Mouse (Mus musculus): ENCODE results near the gene Apol6. TPM values are rescaled to one million over a fixed set of nuclear protein-coding genes. Genes with fewer than 3 reads are reported as not detected.

Gene Apol6
- polyA plus RNA-seq, 1 experiment from 2014 or later, result not detected

- peak; percentile 48; the same call in 1 of the 2 replicates for ATAC-seq
- H3K27me3 ChIP-seq (ENCODE audit: control insufficient read depth, insufficient read depth, low read depth, low read length), result no peaks in the 10 kb centered on the region
- H3K9ac ChIP-seq (ENCODE audit: low read depth, low read length), result no peak overlapping the region
- no peak overlapping the region for H3K4me3 ChIP-seq (ENCODE audit: low read depth, low read length)
- WGBS, result 48% methylated on average over 5 of the region's 5 CpGs
- H3K9me3 ChIP-seq (replicated peaks; ENCODE audit: control insufficient read depth, low read length, poor library complexity, severe bottlenecking), result no peaks in the 10 kb centered on the region
- peaks cover 7% of the 10 kb centered on the region; the same call in 1 of the 2 replicates for H3K4me1 ChIP-seq (ENCODE audit: control insufficient read depth, insufficient read depth, low read length)
- H3K4me2 ChIP-seq (ENCODE audit: low read length), result no peak overlapping the region
- no peak overlapping the region for H3K27ac ChIP-seq (ENCODE audit: low read length)
- H3K36me3 ChIP-seq (ENCODE audit: control insufficient read depth, insufficient read depth, low read length), result no peaks in the 10 kb centered on the region
These were observed 18.5 kb upstream of the Apol6 start for GRCm38 (mm10) chr15:77025884-77026583.

- ATAC-seq, result no peak
- no peak overlapping the region for H3K27ac ChIP-seq (ENCODE audit: low read length)
- no peaks in the 10 kb centered on the region for H3K9me3 ChIP-seq (replicated peaks; ENCODE audit: control insufficient read depth, low read length, poor library complexity, severe bottlenecking)
- H3K4me3 ChIP-seq (ENCODE audit: low read depth, low read length), result no peak overlapping the region
- no peaks in the 10 kb centered on the region for H3K36me3 ChIP-seq (ENCODE audit: control insufficient read depth, insufficient read depth, low read length)
- H3K27me3 ChIP-seq (ENCODE audit: control insufficient read depth, insufficient read depth, low read depth, low read length), result no peaks in the 10 kb centered on the region
- no peak overlapping the region for H3K9ac ChIP-seq (ENCODE audit: low read depth, low read length)
- WGBS, result 95% methylated on average over 3 of the region's 3 CpGs
- H3K4me1 ChIP-seq (ENCODE audit: control insufficient read depth, insufficient read depth, low read length), result peaks cover 7% of the 10 kb centered on the region; the same call in 1 of the 2 replicates
- no peak overlapping the region for H3K4me2 ChIP-seq (ENCODE audit: low read length)
These were observed 17.4 kb upstream of the Apol6 start for GRCm38 (mm10) chr15:77027117-77027516.

DNA sequence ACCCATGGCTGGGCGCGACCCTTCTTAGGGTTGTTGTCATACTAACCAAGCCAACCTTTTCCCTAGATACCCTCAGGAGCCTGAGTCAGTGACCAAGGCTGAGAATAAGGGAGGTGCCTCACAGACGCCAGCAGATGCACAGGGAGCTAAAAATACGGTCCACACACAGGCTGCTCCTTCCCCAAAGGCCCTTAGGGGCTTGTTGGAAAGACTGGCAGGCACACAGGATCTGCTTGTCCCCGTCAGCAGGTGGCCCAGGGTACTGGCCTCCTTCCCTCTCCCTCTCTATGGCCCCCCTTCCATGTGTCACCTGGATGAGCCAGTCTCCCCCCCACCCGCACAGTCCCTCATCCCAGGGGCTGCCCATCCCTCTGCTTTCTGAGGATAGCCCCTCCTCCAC, 16.9 kb upstream of the Apol6 start:
- H3K9me3 ChIP-seq (replicated peaks; ENCODE audit: control insufficient read depth, low read length, poor library complexity, severe bottlenecking), result no peaks in the 10 kb centered on the region
- H3K4me3 ChIP-seq (ENCODE audit: low read depth, low read length), result no peak overlapping the region
- no peaks in the 10 kb centered on the region for H3K36me3 ChIP-seq (ENCODE audit: control insufficient read depth, insufficient read depth, low read length)
- H3K4me1 ChIP-seq (ENCODE audit: control insufficient read depth, insufficient read depth, low read length), result peaks cover 7% of the 10 kb centered on the region; the same call in 1 of the 2 replicates
- no peak overlapping the region for H3K27ac ChIP-seq (ENCODE audit: low read length)
- ATAC-seq, result no peak
- no peaks in the 10 kb centered on the region for H3K27me3 ChIP-seq (ENCODE audit: control insufficient read depth, insufficient read depth, low read depth, low read length)
- no peak overlapping the region for H3K4me2 ChIP-seq (ENCODE audit: low read length)
- no peak overlapping the region for H3K9ac ChIP-seq (ENCODE audit: low read depth, low read length)
- WGBS, result 78% methylated on average over 6 of the region's 6 CpGs

- Histone ChIP-seq H3K9ac (ENCODE audit: low read depth, low read length) (no peak overlapping the region), H3K27ac (ENCODE audit: low read length) (no peak overlapping the region)
- 30% methylated on average over 7 of the region's 7 CpGs for WGBS
These were observed 15.1 kb upstream of the Apol6 start for GRCm38 (mm10) chr15:77029331-77029991.

DNA sequence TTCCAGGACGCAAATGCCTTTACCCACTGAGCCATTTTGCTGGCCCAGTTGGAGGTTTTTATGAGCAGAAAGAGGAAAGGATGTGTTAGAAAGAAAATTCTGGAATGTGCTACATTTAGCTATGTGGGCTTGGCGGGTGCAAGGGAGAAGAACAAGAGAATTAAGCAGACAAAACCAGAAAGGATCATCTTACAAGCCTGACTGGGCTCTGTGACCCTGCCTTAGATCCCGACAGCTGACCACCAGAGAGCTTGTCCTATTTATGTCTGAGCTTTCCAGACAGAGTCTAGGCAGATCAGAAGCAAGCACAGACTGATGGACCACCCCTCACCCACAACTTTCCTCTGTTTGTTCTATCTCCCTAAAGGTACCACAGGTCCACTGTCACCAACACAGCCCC, 13.3 kb upstream of the Apol6 start:
- H3K9ac ChIP-seq (ENCODE audit: low read depth, low read length), result no peak overlapping the region
- 56% methylated on average over 3 of the region's 3 CpGs for WGBS
- H3K4me3 ChIP-seq (ENCODE audit: low read depth, low read length), result no peak overlapping the region
- no peaks in the 10 kb centered on the region for H3K9me3 ChIP-seq (replicated peaks; ENCODE audit: control insufficient read depth, low read length, poor library complexity, severe bottlenecking)
- peaks cover 1% of the 10 kb centered on the region; the same call in 1 of the 2 replicates for H3K4me1 ChIP-seq (ENCODE audit: control insufficient read depth, insufficient read depth, low read length)
- no peaks in the 10 kb centered on the region for H3K27me3 ChIP-seq (ENCODE audit: control insufficient read depth, insufficient read depth, low read depth, low read length)
- no peaks in the 10 kb centered on the region for H3K36me3 ChIP-seq (ENCODE audit: control insufficient read depth, insufficient read depth, low read length)
- H3K27ac ChIP-seq (ENCODE audit: low read length), result no peak overlapping the region
- no peak overlapping the region for H3K4me2 ChIP-seq (ENCODE audit: low read length)
- no peak for ATAC-seq

More at GRCm38 (mm10) chr15:77029331-77029991, 15.1 kb upstream of the Apol6 start:
- no peaks in the 10 kb centered on the region for H3K36me3 ChIP-seq (ENCODE audit: control insufficient read depth, insufficient read depth, low read length)
- ATAC-seq, result peak; percentile 42; the same call in 1 of the 2 replicates
- H3K9me3 ChIP-seq (replicated peaks; ENCODE audit: control insufficient read depth, low read length, poor library complexity, severe bottlenecking), result no peaks in the 10 kb centered on the region
- peaks cover 7% of the 10 kb centered on the region; the same call in 1 of the 2 replicates for H3K4me1 ChIP-seq (ENCODE audit: control insufficient read depth, insufficient read depth, low read length)
- H3K27me3 ChIP-seq (ENCODE audit: control insufficient read depth, insufficient read depth, low read depth, low read length), result no peaks in the 10 kb centered on the region
- H3K4me2 ChIP-seq (ENCODE audit: low read length), result no peak overlapping the region
- no peak overlapping the region for H3K4me3 ChIP-seq (ENCODE audit: low read depth, low read length)

DNA sequence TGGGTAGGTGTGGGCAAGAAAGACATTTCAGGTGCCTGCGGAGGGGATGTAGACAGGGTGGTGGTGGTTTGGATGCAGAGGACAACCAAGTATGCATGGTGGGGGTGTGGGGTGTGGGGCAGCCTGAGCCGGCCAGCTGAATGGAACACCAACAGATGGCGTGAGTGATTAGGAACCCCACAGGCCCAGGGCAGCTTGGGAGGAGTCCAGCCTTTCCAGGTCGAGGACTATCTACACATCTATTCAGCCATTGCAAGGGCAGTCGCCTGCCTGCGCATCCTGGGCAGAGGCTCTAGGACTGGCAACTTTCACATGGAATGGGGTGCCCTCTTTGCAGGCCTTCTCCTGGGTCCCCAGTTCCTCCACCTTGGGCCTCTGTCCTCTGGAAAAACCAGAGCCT, 10.0 kb upstream of the Apol6 start:
- Histone ChIP-seq H3K27me3 (ENCODE audit: control insufficient read depth, insufficient read depth, low read depth, low read length) (no peaks in the 10 kb centered on the region), H3K4me1 (ENCODE audit: control insufficient read depth, insufficient read depth, low read length) (peaks cover 8% of the 10 kb centered on the region), H3K27ac (ENCODE audit: low read length) (no peak overlapping the region), H3K9ac (ENCODE audit: low read depth, low read length) (no peak overlapping the region), H3K36me3 (ENCODE audit: control insufficient read depth, insufficient read depth, low read length) (no peaks in the 10 kb centered on the region), H3K4me3 (ENCODE audit: low read depth, low read length) (no peak overlapping the region), H3K4me2 (ENCODE audit: low read length) (no peak overlapping the region), H3K9me3 (replicated peaks; ENCODE audit: control insufficient read depth, low read length, poor library complexity, severe bottlenecking) (no peaks in the 10 kb centered on the region)
- 70% methylated on average over 6 of the region's 6 CpGs for WGBS
- no peak for ATAC-seq

GRCm38 (mm10) chr15:77035643-77036042, 8.9 kb upstream of the Apol6 start:
- H3K4me2 ChIP-seq (ENCODE audit: low read length), result no peak overlapping the region
- no peaks in the 10 kb centered on the region for H3K9me3 ChIP-seq (replicated peaks; ENCODE audit: control insufficient read depth, low read length, poor library complexity, severe bottlenecking)
- no peak overlapping the region for H3K4me3 ChIP-seq (ENCODE audit: low read depth, low read length)
- H3K36me3 ChIP-seq (ENCODE audit: control insufficient read depth, insufficient read depth, low read length), result no peaks in the 10 kb centered on the region
- no peaks in the 10 kb centered on the region for H3K27me3 ChIP-seq (ENCODE audit: control insufficient read depth, insufficient read depth, low read depth, low read length)
- 81% methylated on average over 3 of the region's 3 CpGs for WGBS
- peaks cover 8% of the 10 kb centered on the region for H3K4me1 ChIP-seq (ENCODE audit: control insufficient read depth, insufficient read depth, low read length)
- ATAC-seq, result no peak
- no peak overlapping the region for H3K27ac ChIP-seq (ENCODE audit: low read length)
- H3K9ac ChIP-seq (ENCODE audit: low read depth, low read length), result no peak overlapping the region

DNA sequence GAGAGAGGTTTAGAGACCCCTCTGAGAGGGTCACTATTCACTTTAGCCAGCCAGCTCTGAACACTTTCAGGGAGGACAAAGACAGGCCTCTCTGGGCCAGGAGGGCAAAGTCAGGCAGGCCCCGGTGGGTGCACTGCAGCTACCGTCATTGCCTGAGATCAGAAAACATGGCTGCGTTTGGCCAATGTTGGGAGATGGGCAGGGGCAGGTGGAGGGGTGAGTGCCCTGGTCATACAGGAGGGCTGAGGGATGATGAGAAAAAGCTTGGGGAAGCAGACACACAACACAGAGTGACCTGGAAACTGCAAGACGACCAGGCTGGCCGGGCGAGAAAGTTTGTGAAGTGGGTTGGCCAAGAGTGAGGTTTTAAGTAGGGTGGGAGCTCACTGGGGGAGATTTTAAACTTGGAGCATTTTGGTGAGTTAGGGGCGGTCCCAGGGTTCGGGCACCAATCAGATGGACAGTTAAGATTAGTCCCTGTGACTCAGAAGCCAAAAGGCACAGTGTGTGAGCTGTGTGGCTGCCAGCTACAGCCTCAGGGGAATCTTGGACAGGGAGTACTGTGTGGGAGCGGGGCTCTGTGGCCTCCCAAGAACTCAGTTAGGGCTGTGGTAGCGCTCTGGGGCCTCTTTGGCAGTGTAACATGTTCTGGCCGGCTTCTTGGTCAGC, 8.1 kb upstream of the Apol6 start:
- Histone ChIP-seq H3K9me3 (replicated peaks; ENCODE audit: control insufficient read depth, low read length, poor library complexity, severe bottlenecking) (no peaks in the 10 kb centered on the region), H3K36me3 (ENCODE audit: control insufficient read depth, insufficient read depth, low read length) (no peaks in the 10 kb centered on the region), H3K4me3 (ENCODE audit: low read depth, low read length) (no peak overlapping the region), H3K9ac (ENCODE audit: low read depth, low read length) (no peak overlapping the region), H3K27ac (ENCODE audit: low read length) (peak overlapping the region; percentile 77; the same call in 1 of the 2 replicates), H3K27me3 (ENCODE audit: control insufficient read depth, insufficient read depth, low read depth, low read length) (no peaks in the 10 kb centered on the region), H3K4me2 (ENCODE audit: low read length) (no peak overlapping the region), H3K4me1 (ENCODE audit: control insufficient read depth, insufficient read depth, low read length) (peaks cover 8% of the 10 kb centered on the region)
- ATAC-seq, result no peak
- 78% methylated on average over 11 of the region's 11 CpGs for WGBS

DNA sequence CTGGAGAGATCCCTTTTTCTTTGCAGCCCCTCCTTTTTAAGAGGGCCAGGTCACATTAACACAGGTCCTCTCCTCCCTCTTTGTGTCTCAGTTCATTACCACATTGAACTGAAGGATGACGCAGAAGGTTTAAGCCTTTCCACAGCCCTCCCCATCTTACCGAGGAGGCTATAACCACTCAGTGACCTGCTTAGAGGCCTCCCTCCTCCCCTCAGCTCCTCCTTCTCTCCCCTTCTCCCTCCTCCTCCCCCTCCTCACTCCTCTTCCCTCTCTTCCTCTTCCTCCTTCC, 7.6 kb upstream of the Apol6 start:
- Histone ChIP-seq H3K4me3 (ENCODE audit: low read depth, low read length) (no peak overlapping the region), H3K27ac (ENCODE audit: low read length) (peak overlapping the region; percentile 77), H3K4me2 (ENCODE audit: low read length) (no peak overlapping the region), H3K9ac (ENCODE audit: low read depth, low read length) (no peak overlapping the region), H3K4me1 (ENCODE audit: control insufficient read depth, insufficient read depth, low read length) (peaks cover 8% of the 10 kb centered on the region), H3K36me3 (ENCODE audit: control insufficient read depth, insufficient read depth, low read length) (no peaks in the 10 kb centered on the region), H3K9me3 (replicated peaks; ENCODE audit: control insufficient read depth, low read length, poor library complexity, severe bottlenecking) (no peaks in the 10 kb centered on the region), H3K27me3 (ENCODE audit: control insufficient read depth, insufficient read depth, low read depth, low read length) (no peaks in the 10 kb centered on the region)
- WGBS, result 43% methylated on average over 2 of the region's 2 CpGs
- ATAC-seq, result no peak
